Mouse (Mus musculus): ENCODE measurements around the gene Vill.

The Vill gene

DNA sequence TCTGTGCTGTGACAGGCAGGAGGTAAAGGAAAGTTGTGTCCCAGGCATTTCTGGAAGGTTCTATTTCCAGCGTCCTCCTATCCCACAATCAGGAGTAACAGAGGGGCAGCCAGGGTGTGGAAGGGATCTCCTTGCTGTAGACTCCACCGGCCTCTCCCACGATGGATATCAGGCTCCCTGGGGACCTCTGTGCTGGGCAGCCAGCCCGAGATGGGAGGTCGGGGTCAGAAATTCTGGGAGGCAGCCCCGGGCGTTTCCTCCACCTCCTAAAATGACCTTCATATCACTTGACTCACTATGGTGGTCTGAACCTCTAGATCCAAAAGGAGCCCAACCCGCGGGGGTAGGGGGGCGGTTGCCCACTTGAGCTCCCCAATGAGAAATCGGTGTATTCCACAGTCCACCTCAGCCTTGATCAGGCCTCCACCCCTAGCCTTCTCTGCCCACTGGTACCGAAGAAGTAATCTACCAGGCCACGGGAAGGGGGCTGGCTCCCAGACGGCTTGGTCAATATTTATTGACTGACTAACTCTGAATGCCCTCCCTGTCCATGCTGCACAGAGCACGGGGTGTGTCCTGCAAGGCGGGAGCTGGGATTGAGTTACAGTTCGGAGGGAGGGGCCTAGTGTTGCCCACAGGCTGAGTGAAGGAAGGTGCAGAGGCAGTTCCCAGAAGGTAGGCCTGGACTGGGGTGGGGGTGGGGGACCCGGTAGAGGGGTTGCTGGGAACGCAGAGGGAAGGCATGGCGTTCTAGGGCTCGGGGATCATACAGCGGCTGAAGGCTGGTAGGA lies at the start of gene Vill:
Vill (plus strand) TSS at position 625 of the 791 bp plus-strand sequence.
- no peaks in the 10 kb centered on the region for H3K36me3 ChIP-seq (ENCODE audit: control insufficient read depth, insufficient read depth, low read length, poor library complexity, severe bottlenecking)
- no peaks in the 10 kb centered on the region for H3K27me3 ChIP-seq (ENCODE audit: control insufficient read depth, insufficient read depth, low read length, poor library complexity, severe bottlenecking)
- DNase-seq (ENCODE audit: low read depth, low spot score) = no peak

DNA sequence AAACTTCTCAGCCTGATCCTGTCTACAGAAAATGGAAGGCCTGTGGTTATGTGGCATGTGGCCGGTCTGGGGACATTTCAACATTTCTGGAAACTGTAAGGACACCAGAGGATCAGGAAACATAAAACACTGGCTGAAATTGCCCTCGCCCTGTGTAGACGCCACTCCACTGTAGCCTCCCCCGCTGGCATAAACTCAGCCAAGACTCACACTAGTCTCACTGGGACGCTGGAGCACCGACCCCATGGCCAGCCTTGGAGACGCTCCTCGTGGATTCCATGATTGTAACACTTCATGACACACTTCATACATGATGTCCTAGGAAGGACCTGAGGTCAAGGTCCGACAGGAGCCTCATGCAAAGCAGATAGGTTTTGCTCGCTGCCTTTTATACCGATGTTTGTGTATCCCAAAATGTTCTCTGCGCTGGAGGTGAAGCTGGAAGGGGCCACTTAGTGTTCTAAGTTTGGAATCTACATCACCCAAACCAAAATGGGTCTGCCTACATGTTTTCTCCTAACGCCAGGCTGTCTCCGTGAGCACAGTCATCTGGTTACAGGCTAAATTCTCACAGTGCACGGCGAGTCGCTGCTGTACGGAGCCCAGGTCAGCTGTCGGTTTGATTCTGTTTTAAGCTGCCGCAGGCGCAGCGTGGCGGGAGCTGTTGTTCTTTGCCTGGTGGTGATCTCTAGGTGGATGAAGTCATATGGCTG lies 48.4 kb upstream of the Vill start:
- no peak for DNase-seq (ENCODE audit: low read depth, low spot score)
- Histone ChIP-seq H3K27me3 (ENCODE audit: control insufficient read depth, insufficient read depth, low read length, poor library complexity, severe bottlenecking) (no peaks in the 10 kb centered on the region), H3K36me3 (ENCODE audit: control insufficient read depth, insufficient read depth, low read length, poor library complexity, severe bottlenecking) (no peaks in the 10 kb centered on the region)

DNA sequence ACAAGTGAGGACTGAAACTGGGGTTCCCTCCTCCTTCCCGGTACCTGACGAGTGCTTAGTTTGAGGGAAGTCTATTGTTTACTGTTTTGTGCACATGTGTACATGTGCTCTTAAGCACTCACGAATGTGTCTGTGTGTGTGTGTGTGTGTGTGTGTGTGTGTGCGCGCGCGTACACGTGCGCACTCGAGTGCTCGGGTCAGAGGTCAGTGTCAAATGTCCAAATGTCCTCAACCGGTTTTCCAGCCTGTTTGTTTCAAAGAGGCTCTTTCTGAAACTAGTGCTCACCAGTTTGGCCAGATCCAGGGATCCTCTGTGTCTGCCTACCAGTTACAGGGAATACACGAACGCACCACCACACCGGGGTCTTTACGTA lies 47.9 kb upstream of the Vill start:
- DNase-seq (ENCODE audit: low read depth, low spot score) = no peak
- H3K27me3 ChIP-seq (ENCODE audit: control insufficient read depth, insufficient read depth, low read length, poor library complexity, severe bottlenecking) = no peaks in the 10 kb centered on the region

DNA sequence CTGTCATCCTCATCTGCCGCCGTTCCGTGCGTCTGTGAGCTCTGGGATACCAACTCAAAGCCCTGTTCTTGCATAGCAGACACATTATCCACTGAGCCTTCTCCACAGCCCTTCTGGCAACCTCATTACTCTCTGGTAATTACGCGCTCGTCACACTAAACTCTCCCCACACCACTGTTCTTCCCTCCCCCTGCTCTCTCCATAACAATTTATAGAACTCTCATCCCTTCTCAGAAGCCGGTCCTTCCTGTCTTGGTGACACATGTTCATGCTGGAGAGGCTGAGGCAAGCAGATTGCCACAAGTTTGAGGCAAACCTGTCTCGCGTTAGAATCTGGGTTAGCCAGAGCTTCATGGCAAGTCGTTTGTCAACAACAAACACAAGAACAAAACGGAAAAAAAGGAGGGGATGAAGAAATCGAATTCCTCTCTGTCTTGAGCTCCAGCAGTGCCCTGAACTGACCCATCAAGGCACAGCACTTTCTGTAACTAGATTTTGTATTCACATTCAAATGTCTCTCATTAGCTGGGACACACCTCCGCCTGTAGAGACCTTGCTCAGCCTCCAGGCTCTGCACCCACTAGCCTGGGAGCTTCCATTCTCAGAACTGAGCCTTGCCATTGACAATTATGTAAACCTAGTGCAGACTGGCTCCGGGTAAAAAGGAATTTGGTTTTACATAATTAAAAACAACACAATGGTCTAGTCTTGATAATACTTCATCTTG lies 47.1 kb upstream of the Vill start:
- Histone ChIP-seq H3K27me3 (ENCODE audit: control insufficient read depth, insufficient read depth, low read length, poor library complexity, severe bottlenecking) (no peaks in the 10 kb centered on the region), H3K36me3 (ENCODE audit: control insufficient read depth, insufficient read depth, low read length, poor library complexity, severe bottlenecking) (no peaks in the 10 kb centered on the region)
- no peak for DNase-seq (ENCODE audit: low read depth, low spot score)

More for the DNA sequence above, 47.9 kb upstream of the Vill start:
- H3K36me3 ChIP-seq (ENCODE audit: control insufficient read depth, insufficient read depth, low read length, poor library complexity, severe bottlenecking) = no peaks in the 10 kb centered on the region

DNA sequence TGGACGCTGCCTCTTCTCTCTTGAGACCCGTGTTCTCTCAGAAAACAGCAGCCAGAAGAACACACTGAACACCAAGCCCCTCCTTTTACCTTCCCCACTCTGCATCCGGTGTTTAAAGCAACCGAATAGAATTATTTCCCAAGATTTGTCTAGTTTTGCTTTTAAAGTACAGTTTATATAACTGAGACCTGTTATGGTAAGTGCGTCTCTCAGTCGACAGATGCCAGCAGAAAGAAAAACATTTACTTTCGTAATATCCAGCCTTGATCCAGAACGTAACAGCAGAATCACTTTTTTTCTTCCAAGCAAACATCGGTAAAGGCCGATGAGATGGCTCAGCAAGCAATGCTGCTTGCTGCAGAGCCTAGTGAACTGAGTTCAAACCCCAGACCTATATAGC lies 45.3 kb upstream of the Vill start:
- H3K36me3 ChIP-seq (ENCODE audit: control insufficient read depth, insufficient read depth, low read length, poor library complexity, severe bottlenecking) = no peaks in the 10 kb centered on the region

DNA sequence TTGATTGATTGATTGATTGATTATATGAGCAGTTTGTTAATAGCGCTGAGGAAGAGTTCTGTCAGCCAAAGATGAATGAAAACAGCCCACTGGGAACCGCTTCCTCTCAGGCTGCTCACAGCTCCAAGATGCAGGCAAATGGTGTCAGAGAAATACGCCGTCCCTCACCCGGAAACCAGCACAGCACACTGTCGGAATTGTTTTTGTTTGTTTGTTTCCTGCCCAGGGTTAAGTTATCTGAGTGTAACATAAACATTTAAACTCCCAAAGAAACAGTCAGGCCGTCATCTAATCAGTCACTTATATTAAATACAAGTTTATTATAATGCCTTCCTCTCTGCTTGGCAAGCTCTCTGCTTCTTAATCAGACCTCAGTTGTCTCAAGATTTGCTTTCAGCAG lies 43.7 kb upstream of the Vill start:
- Histone ChIP-seq H3K27me3 (ENCODE audit: control insufficient read depth, insufficient read depth, low read length, poor library complexity, severe bottlenecking) (no peaks in the 10 kb centered on the region), H3K36me3 (ENCODE audit: control insufficient read depth, insufficient read depth, low read length, poor library complexity, severe bottlenecking) (no peaks in the 10 kb centered on the region)
- DNase-seq (ENCODE audit: low read depth, low spot score) = no peak

More for the DNA sequence above, 45.3 kb upstream of the Vill start:
- DNase-seq (ENCODE audit: low read depth, low spot score) = no peak
- no peaks in the 10 kb centered on the region for H3K27me3 ChIP-seq (ENCODE audit: control insufficient read depth, insufficient read depth, low read length, poor library complexity, severe bottlenecking)

DNA sequence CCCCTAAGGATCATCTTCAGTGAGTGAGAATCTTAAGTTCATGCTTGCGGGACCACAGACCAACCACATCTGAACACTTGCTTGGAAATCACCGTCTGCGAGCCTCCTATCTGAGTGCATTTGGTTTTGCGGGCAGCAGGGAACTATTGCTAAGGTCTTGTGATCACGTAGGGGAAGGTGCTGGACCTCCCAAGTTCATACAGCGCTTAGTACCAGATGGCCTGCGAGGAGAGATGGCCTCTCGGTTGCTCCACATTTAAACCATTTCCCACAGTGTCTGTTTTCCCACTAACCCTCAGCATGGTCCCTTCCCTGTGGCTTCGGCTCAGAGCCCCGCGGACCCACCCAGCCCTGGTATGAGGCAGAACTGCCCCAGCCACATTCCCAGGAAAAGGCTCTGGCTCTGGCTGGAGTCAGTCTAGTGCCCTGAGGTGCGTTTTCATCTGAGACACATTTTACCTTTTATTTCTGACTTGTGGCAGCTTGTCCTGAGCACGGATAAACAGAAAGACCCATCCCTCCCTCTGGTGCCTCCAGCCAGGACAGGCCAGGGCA lies 42.3 kb upstream of the Vill start:
- Histone ChIP-seq H3K27me3 (ENCODE audit: control insufficient read depth, insufficient read depth, low read length, poor library complexity, severe bottlenecking) (no peaks in the 10 kb centered on the region), H3K36me3 (ENCODE audit: control insufficient read depth, insufficient read depth, low read length, poor library complexity, severe bottlenecking) (no peaks in the 10 kb centered on the region)
- no peak for DNase-seq (ENCODE audit: low read depth, low spot score)

DNA sequence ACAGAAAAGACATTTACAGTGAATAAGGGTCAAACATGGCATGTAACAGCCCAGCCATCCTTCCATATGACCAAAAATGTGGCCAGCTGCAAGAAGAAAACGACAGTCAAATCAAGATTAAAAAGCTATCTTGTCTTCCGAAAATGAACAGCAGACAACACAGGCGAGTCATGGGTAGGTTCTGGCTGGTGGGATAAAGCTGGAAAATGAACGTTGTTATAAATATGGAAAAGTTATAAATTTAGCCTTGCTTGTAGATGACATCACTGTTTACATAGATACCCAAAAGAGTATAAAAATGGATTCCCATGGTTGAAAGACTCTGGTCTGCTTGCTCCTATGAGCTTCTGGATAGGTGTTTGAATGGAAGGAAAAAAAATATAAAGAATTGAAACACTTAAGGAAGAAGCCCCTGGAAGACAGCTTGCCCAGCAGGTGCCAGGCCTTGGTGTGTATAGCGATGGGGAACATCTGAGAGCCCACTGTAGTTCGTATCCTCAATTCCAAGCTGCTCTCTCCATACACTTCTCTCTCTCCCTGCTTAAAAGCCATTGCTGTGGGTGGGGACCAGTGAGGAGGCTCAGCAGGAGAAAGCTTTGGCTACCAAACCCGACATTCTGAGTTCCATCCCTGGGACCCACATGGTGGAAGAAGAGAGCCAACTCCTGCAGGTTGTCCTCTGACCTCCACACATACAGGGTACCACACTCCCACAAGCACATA lies 35.6 kb upstream of the Vill start:
- Histone ChIP-seq H3K36me3 (ENCODE audit: control insufficient read depth, insufficient read depth, low read length, poor library complexity, severe bottlenecking) (no peaks in the 10 kb centered on the region), H3K27me3 (ENCODE audit: control insufficient read depth, insufficient read depth, low read length, poor library complexity, severe bottlenecking) (no peaks in the 10 kb centered on the region)
- DNase-seq (ENCODE audit: low read depth, low spot score) = no peak

DNA sequence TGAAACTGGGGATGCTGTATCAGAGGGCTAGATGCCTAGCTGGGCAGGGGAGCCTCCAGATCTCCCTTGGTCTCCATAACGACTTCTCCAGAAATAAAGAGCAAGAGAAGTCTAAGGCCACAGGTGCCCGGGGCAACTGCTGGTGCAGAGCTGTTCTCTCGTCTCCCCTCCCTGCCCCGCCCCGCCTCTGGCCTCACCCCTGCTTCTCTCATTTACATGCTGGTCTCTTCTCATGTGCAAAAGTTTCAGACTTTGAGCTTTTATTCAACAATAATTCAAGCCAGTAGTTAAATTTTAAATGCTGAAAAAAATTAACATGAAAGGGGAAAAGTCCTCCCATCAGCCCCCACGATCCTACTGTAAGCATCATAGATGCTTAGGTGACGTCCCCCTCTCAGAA lies 30.8 kb upstream of the Vill start:
- Histone ChIP-seq H3K36me3 (ENCODE audit: control insufficient read depth, insufficient read depth, low read length, poor library complexity, severe bottlenecking) (no peaks in the 10 kb centered on the region), H3K27me3 (ENCODE audit: control insufficient read depth, insufficient read depth, low read length, poor library complexity, severe bottlenecking) (no peaks in the 10 kb centered on the region)
- no peak for DNase-seq (ENCODE audit: low read depth, low spot score)

DNA sequence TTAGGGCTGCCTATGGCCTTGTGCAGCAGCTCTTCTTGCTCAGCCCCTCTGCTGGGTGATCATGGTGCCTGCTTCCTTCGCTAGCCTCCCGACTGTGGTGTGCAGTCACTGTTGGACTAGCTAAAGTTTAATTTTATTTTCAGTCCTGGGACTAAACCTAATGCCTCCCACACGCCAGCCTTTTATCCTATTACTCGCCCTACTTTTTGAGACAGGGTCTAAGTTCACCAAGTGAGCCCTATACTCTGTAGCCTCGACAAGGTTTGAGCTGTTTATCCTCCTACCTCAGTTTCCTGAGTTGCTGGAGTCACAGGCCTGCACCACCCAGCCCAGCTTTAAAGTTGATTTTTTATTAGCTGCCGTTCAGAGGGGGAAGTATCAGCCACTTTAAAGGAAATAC lies 27.3 kb upstream of the Vill start:
- Histone ChIP-seq H3K36me3 (ENCODE audit: control insufficient read depth, insufficient read depth, low read length, poor library complexity, severe bottlenecking) (no peaks in the 10 kb centered on the region), H3K27me3 (ENCODE audit: control insufficient read depth, insufficient read depth, low read length, poor library complexity, severe bottlenecking) (no peaks in the 10 kb centered on the region)
- DNase-seq (ENCODE audit: low read depth, low spot score) = no peak

DNA sequence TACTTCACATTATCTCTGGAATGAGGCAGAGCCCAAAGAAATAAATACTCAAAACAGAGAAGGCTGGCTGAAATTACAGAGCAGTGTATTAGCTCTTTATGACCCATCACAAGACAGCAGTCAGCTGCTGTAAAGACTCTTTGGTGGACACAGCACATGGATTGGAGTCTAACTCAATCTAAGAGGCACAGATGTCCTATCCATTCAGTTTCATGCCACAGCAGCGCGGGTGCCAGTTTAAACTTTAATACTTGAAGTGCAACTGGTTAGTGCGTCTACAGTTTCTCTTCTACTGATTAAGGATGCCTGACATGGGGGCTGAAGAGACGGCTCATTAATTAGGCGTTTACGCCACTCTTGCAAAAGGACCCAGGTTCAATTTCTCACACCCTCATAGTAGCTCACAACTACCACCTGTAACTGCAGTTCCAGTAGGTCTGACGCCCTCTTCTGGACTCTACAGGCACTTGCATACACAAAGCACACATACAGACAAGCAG lies 26.7 kb upstream of the Vill start:
- Histone ChIP-seq H3K27me3 (ENCODE audit: control insufficient read depth, insufficient read depth, low read length, poor library complexity, severe bottlenecking) (no peaks in the 10 kb centered on the region), H3K36me3 (ENCODE audit: control insufficient read depth, insufficient read depth, low read length, poor library complexity, severe bottlenecking) (no peaks in the 10 kb centered on the region)
- no peak for DNase-seq (ENCODE audit: low read depth, low spot score)

DNA sequence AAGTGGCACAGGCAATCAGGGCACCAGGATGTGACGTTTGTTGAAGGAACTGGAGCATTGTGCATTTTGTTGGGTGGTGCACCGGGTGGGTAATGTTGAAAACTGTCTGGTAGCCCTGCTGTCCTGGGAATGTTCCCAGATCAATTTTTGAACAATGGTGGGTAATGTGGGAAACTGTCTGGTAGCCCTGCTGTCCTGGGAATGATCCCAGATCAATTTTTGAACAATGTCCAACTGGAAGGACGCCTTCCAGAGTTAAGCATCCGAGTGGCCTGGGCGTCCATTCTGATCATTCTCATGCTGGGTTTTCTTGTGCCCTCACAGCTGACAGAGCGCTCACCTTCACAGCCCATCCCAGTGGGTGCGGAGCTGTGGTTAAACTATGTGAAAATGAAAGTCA lies 25.2 kb upstream of the Vill start:
- DNase-seq (ENCODE audit: low read depth, low spot score) = no peak
- no peaks in the 10 kb centered on the region for H3K27me3 ChIP-seq (ENCODE audit: control insufficient read depth, insufficient read depth, low read length, poor library complexity, severe bottlenecking)

DNA sequence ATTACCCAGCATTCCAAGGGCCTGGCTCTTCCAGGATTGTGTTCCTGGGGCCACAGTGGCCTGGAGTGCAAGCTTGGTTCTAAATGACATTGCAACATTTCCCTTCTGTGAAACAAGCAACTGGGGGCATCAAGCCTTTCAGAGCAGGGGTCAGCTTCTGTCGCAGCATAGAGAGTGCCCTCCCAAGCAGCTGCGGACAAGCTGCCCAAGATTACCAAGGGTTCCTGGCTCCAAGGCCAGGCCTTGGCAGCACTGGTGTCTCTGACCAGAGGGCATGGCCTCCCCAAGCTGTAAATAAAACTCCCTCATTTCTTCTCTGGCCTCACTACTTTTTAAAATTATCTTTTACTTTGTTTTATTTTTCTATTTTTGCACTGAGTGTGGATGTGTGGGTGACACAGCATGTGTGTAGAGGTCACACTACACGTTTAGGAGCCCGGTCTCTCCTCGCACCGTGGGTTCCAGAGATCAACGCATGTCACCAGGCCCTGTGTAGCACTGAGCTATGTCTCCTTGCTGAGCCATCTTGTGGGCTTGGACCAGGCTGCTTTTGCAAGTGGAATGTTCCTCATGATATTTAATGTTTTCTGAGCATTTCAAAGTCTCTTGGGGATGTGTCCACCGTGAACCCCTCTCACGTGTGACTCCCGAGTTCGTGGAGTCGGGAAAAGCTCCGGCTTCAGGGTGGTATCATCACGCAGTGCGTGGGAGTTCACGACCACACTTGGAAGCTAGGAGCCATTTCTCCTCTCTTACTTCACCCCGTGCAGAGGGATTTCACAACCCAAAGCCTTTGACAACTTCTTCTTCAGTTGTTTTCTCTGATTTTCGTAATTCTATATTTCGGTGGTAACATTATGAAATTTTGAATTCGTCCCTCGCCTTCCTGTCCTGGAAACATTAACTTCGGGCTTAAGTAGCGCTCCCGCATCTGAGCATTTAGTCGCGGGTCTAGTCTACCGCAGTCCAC lies 24.1 kb upstream of the Vill start:
- Histone ChIP-seq H3K36me3 (ENCODE audit: control insufficient read depth, insufficient read depth, low read length, poor library complexity, severe bottlenecking) (no peaks in the 10 kb centered on the region), H3K27me3 (ENCODE audit: control insufficient read depth, insufficient read depth, low read length, poor library complexity, severe bottlenecking) (no peaks in the 10 kb centered on the region)
- DNase-seq (ENCODE audit: low read depth, low spot score) = no peak

More for the DNA sequence above, 25.2 kb upstream of the Vill start:
- H3K36me3 ChIP-seq (ENCODE audit: control insufficient read depth, insufficient read depth, low read length, poor library complexity, severe bottlenecking) = no peaks in the 10 kb centered on the region
